Mouse (Mus musculus): ENCODE data around the gene Zfp507.

Zfp507 gene

DNA sequence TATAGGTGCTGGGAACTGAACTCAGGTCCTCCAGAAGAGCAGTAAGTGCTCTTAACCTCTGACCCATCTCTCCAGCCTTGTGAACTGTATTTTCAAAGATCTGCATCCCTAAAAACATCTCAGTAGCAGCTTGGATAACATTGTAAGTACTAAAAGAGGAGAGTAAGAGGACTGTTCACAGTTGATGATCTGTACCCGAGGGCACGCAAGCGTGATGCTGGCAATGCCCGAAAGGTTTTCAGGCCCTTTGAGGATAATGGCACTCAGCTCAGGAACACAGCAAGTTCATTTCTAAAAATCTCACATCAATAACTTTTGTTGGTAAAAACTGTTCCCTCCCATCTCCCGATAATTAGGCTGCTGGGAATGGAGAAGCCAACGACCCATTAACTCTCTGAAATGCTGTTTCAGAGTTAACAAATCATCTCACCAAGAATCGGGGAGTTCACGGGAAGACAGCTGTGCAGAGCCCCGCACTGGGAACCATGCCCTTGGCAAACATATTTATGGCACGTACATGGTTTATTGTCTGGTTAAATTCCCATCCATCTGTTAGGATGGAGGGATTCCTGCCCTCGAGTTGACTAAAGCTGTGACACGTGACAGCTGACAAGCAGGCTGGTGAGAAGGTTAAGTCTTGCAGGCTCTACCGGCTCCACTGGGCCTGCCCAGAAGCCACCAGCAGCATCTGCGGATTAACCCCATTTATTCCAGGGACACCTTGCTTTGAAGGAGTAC, 69.3 kb downstream of the Zfp507 start:
- DNase-seq (ENCODE audit: low spot score), result no peak

- DNase-seq (ENCODE audit: low spot score), result no peak
These were observed 70.2 kb downstream of the Zfp507 start for GRCm38 (mm10) chr7:35732585-35733059.

GRCm38 (mm10) chr7:35729621-35730031, 73.2 kb downstream of the Zfp507 start:
- no peak for DNase-seq (ENCODE audit: low spot score)

DNA sequence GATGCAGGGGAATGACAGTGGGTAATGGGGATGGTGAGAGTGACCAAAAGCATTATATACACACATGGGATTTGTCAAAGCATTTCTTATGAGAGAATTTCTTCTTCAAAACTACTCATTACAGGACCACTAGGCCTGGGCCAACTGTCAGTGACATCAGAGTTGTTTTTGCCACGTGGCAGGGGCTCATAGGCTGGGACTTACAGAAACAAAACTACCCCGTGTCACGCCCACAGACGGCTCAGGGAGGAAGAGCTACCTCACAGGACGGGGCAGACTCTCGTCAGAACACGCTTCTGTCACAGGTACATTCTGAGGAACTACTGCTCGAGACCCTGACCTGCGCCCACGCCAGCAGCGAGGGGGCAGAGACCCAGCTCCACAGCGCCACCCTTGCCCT, 74.4 kb downstream of the Zfp507 start:
- DNase-seq (ENCODE audit: low spot score), result no peak

DNA sequence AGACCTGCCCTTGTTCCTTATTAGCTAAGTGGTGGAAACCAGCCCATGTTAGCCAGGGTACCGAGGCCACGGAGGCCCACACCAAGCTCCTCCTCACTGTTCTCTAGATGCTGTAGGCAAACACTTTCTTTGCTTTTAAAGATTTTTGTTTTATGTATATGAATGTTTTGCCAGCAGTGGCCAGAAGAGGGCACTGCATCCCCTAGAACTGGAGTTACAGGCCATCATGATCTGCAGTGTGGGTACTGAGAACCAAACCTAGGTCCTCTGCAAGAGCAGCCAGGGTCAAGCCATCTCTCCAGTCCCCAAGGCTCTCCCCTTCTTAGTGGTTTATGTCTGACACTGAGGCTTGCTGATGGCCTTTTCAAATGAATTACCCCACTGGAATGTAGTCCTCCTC, 79.8 kb downstream of the Zfp507 start:
- no peak for DNase-seq (ENCODE audit: low spot score)

All from ovary, postnatal 14 days (tissue).